Mouse (Mus musculus) midbrain, embryonic 11.5 days (tissue): ENCODE measurements at regions not wholly inside any gene's neighbourhood (a gene's known extent, or its start where the extent isn't known, plus 50 kb on each side); places are given as distances from the start of the nearest gene placed in this dataset.

Experiments used
- ATAC-seq: fragments of 200-750 bp; cut with Nextera tagmentation; 2 replicates; pipeline ENCODE4 v1.8.0; 2017; ENCODE audit warnings: moderate TSS enrichment, moderate library complexity; ENCODE audit not compliant: low FRiP score
- DNase-seq: peaks from one replicate; pipeline ENCODE4 v3.0.0; 2015; ENCODE audit warnings: low spot score; ENCODE audit errors: missing footprints
- H3K27ac ChIP-seq: fragments of 300-500 bp; sonication (generic); 2 replicates; pipeline ENCODE4 v1.5.1; 2014; ENCODE audit warnings: low read depth, low read length
- H3K27me3 ChIP-seq: fragments of 300-500 bp; sonication (generic); 2 replicates; pipeline ENCODE4 v1.6.1; 2014; ENCODE audit warnings: mild to moderate bottlenecking, low read length, moderate library complexity, mixed read lengths; ENCODE audit not compliant: control insufficient read depth, insufficient read depth
- H3K36me3 ChIP-seq: fragments of 300-500 bp; sonication (generic); 2 replicates; pipeline ENCODE4 v1.6.1; 2014; ENCODE audit warnings: mild to moderate bottlenecking, low read length, moderate library complexity, mixed read lengths; ENCODE audit not compliant: control insufficient read depth, insufficient read depth
- H3K4me1 ChIP-seq: fragments of 300-500 bp; sonication (generic); 2 replicates; pipeline ENCODE4 v1.6.1; 2014; ENCODE audit warnings: low read length; ENCODE audit not compliant: control insufficient read depth, insufficient read depth
- H3K4me2 ChIP-seq: fragments of 300-500 bp; sonication (generic); 2 replicates; pipeline ENCODE4 v1.6.1; 2014; ENCODE audit warnings: mild to moderate bottlenecking, moderate library complexity
- H3K4me3 ChIP-seq: fragments of 300-500 bp; sonication (generic); 2 replicates; pipeline ENCODE4 v1.5.1; 2014; ENCODE audit warnings: low read depth, low read length
- H3K9ac ChIP-seq: fragments of 300-500 bp; sonication (generic); 2 replicates; pipeline ENCODE4 v1.6.1; 2014; ENCODE audit warnings: low read length
- H3K9me3 ChIP-seq: fragments of 300-500 bp; sonication (generic); 2 replicates; pipeline ENCODE4 v1.6.1; 2016; ENCODE audit warnings: low read length; ENCODE audit not compliant: control insufficient read depth
- WGBS: fragments of 180-500 bp; shearing (Covaris S2); extraction: QIAGEN DNeasy Blood & Tissue Kit; methylation state at CpG from one replicate; pipeline ENCODE4 v1.1.7; 2014; 5-methylcytosine and 5-hydroxymethylcytosine counted together

GRCm38 (mm10) chr13:94619511-94619910 is 169.2 kb upstream of the Tbca start:
- ATAC-seq: no peak
- DNase-seq: no peak
- 55% methylated on average over 4 of the region's 4 CpGs for WGBS

GRCm38 (mm10) chr13:94630055-94630454 is 158.7 kb upstream of the Tbca start:
- 95% methylated on average over 1 of the region's 1 CpGs for WGBS
- DNase-seq (no peak), ATAC-seq (no peak)
- Histone ChIP-seq H3K4me3 (no peak overlapping the region), H3K4me1 (no peaks in the 10 kb centered on the region), H3K27me3 (no peaks in the 10 kb centered on the region; the same call in 1 of the 2 replicates), H3K4me2 (no peak overlapping the region), H3K9ac (no peak overlapping the region), H3K27ac (no peak overlapping the region), H3K9me3 (no peaks in the 10 kb centered on the region), H3K36me3 (no peaks in the 10 kb centered on the region)

More at GRCm38 (mm10) chr13:94619511-94619910, 169.2 kb upstream of the Tbca start:
- Histone ChIP-seq H3K4me1 (no peaks in the 10 kb centered on the region), H3K27ac (no peak overlapping the region), H3K9ac (no peak overlapping the region), H3K27me3 (no peaks in the 10 kb centered on the region; the same call in 1 of the 2 replicates), H3K4me2 (no peak overlapping the region), H3K9me3 (no peaks in the 10 kb centered on the region), H3K4me3 (no peak overlapping the region), H3K36me3 (no peaks in the 10 kb centered on the region)

DNA sequence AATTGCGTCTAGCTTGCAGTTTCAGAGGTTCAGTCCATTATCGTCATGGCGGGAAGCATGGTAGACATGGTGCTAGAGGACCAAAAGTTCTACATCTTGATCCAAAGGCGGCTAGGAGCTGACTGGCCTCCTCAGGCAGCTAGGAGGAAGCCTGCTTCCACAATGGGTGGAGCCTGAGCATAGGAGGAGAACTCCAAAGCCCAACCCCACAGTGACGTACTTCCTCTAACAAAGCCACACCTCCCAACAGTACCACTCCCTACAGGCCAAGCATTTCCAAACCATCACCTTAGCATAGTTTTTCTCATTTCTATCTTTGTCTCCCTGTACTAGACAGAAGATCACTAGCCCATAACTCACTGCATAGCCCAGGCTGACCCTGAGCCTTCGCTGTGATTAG is 158.0 kb upstream of the Tbca start:
- ATAC-seq (no peak), DNase-seq (no peak)
- Histone ChIP-seq H3K27me3 (no peaks in the 10 kb centered on the region; the same call in 1 of the 2 replicates), H3K9ac (no peak overlapping the region), H3K36me3 (no peaks in the 10 kb centered on the region), H3K9me3 (no peaks in the 10 kb centered on the region), H3K27ac (no peak overlapping the region), H3K4me3 (no peak overlapping the region), H3K4me2 (no peak overlapping the region), H3K4me1 (no peaks in the 10 kb centered on the region)
- 86% methylated on average over 6 of the region's 6 CpGs for WGBS

DNA sequence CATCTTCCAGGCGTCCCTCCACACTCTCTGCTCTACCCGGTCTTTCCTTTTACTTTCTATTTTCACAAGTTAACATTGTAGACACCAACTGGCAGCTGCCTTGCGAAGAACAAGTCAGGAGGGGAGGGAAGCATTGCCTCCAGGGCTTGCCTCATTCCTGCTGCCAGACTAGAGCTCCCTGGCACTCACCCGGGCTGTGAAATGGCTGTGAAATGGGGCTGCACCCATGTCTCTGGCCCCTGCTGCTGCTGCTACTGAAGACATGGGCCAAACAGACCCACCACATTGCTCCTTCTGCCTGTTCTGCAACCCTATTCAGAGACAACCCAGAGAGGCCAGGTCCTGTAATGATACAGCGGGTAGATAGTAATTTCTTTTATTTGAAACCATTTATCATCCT is 156.0 kb upstream of the Tbca start:
- no peak overlapping the region for H3K9ac ChIP-seq
- H3K27me3 ChIP-seq: no peaks in the 10 kb centered on the region
- H3K4me2 ChIP-seq: no peak overlapping the region
- WGBS: 54% methylated on average over 5 of the region's 5 CpGs
- H3K4me1 ChIP-seq: no peaks in the 10 kb centered on the region
- H3K4me3 ChIP-seq: no peak overlapping the region
- H3K36me3 ChIP-seq: no peaks in the 10 kb centered on the region
- no peak overlapping the region for H3K27ac ChIP-seq
- DNase-seq (no peak), ATAC-seq (no peak)
- no peaks in the 10 kb centered on the region for H3K9me3 ChIP-seq

DNA sequence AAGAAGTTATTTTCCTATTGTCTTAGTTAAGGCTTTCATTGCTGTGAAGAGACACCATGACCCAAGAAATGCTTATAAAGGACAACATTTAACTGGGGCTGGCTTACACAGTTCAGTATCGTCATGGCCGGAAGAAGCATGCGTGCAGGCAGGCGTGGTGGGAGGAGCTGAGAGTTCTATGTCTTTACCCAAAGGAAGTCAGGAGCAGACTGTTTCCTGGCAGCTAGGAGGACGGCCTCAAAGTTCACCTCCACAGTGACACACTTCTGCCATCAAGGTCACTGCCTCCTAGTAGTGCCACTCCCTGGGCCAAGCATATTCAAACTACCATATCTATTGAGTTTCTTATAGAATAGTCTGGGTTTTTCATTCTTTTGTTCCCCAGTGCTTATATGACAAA is 148.4 kb upstream of the Tbca start:
- Histone ChIP-seq H3K27me3 (no peaks in the 10 kb centered on the region; the same call in 1 of the 2 replicates), H3K9me3 (no peaks in the 10 kb centered on the region), H3K36me3 (no peaks in the 10 kb centered on the region), H3K4me1 (no peaks in the 10 kb centered on the region), H3K27ac (no peak overlapping the region), H3K4me2 (no peak overlapping the region), H3K9ac (no peak overlapping the region), H3K4me3 (no peak overlapping the region)
- DNase-seq (no peak), ATAC-seq (no peak)
- WGBS: 92% methylated on average over 5 of the region's 5 CpGs

DNA sequence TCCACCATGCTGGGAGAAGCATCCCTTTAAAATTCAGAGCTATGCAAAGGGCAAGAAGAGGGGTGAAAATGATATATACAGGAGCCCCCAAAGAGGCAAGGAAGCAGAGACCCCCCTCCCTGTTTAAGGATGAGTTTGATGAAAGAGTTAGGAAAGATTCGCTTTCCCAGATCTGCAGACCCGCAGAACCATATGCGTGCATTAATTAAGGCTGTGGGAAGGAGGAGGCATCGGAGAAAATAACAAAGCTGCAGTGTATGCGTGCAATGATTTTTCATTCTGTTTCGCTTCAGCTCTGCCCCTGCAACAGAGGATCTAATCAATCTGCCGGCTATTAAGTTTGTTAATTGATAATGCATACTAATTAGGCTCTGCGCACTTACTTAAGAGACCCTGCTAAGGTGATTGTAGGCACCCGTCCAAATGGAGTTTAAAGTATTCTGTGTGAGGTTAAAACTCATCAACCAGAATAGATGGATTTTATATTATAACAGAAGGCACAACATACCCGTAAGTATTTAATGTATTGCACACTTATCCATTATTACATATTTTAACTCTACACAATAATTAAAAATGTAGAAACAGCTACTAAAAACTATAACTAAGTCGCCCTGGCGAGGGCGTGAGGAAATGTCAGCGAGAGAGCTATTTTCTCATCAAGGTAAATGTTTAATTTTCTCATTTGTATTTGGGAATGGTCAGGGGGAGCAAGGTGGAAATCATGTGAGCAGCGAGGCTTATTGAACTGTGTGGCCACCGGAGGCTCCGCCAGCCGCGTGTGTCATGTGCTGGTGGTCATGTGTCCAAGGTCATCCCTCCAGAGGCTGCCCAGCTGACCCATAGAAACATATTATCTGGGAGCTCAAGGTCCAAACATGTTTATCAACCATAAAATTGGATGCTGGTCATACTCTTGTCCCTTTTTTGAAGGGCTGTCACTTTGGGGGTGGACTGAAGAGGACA is 143.2 kb upstream of the Tbca start:
- no peak overlapping the region for H3K9ac ChIP-seq
- H3K9me3 ChIP-seq: no peaks in the 10 kb centered on the region
- H3K27me3 ChIP-seq: peaks cover 5% of the 10 kb centered on the region; the same call in 1 of the 2 replicates
- H3K36me3 ChIP-seq: no peaks in the 10 kb centered on the region
- H3K4me1 ChIP-seq: 0 out of 2 replicates have a peak, but pooled peaks cover 4% of the 10 kb centered on the region
- DNase-seq (no peak), ATAC-seq (peak; percentile 55; the same call in 1 of the 2 replicates)
- no peak overlapping the region for H3K4me3 ChIP-seq
- WGBS: 68% methylated on average over 19 of the region's 19 CpGs
- H3K27ac ChIP-seq: no peak overlapping the region
- peak overlapping the region; percentile 18; the same call in 1 of the 2 replicates for H3K4me2 ChIP-seq

DNA sequence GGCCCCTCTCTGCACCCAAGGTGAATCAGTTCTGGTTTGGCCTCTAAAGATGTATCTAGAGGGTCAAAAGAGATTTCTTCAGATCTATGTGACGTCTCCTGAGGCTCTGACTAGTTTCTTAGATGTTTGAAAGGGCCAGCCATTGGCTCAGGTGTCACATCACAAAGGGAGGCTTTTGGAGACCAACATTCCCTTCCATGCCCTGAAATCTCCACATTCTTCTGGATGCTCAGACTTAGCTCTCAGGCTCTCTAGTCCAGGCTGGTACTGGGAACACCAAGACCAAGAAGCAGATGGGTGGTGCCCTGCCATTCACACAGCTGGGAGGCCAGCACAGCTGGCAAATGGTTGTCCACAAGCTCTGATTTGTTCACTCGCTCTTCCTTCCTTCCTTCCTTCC is 142.4 kb upstream of the Tbca start:
- peaks cover 5% of the 10 kb centered on the region; the same call in 1 of the 2 replicates for H3K27me3 ChIP-seq

GRCm38 (mm10) chr13:94646781-94647555 is 141.7 kb upstream of the Tbca start:
- Histone ChIP-seq H3K9ac (no peak overlapping the region), H3K4me2 (no peak overlapping the region), H3K9me3 (no peaks in the 10 kb centered on the region), H3K36me3 (no peaks in the 10 kb centered on the region), H3K4me1 (0 out of 2 replicates have a peak, but pooled peaks cover 4% of the 10 kb centered on the region), H3K27me3 (peaks cover 5% of the 10 kb centered on the region; the same call in 1 of the 2 replicates), H3K27ac (no peak overlapping the region), H3K4me3 (no peak overlapping the region)
- WGBS: 62% methylated on average over 12 of the region's 12 CpGs
- no peak for DNase-seq
- no peak for ATAC-seq

More for the DNA sequence above, 142.4 kb upstream of the Tbca start:
- no peaks in the 10 kb centered on the region for H3K36me3 ChIP-seq
- H3K4me1 ChIP-seq: 0 out of 2 replicates have a peak, but pooled peaks cover 4% of the 10 kb centered on the region
- no peak overlapping the region for H3K4me2 ChIP-seq
- no peak for ATAC-seq
- 76% methylated on average over 2 of the region's 2 CpGs for WGBS
- H3K4me3 ChIP-seq: no peak overlapping the region
- no peak overlapping the region for H3K9ac ChIP-seq
- no peak overlapping the region for H3K27ac ChIP-seq
- no peaks in the 10 kb centered on the region for H3K9me3 ChIP-seq
- no peak for DNase-seq
